Mouse (Mus musculus): Measurements from ENCODE around the gene Scarb1.

Gene Scarb1

GRCm38 (mm10) chr5:125235398-125235797, 105.5 kb downstream of the Scarb1 start:
- peak; percentile 7 for DNase-seq (ENCODE audit: low read depth)

- no peak for DNase-seq (ENCODE audit: low read depth)
Observed at GRCm38 (mm10) chr5:125234399-125234798, 106.5 kb downstream of the Scarb1 start.

DNA sequence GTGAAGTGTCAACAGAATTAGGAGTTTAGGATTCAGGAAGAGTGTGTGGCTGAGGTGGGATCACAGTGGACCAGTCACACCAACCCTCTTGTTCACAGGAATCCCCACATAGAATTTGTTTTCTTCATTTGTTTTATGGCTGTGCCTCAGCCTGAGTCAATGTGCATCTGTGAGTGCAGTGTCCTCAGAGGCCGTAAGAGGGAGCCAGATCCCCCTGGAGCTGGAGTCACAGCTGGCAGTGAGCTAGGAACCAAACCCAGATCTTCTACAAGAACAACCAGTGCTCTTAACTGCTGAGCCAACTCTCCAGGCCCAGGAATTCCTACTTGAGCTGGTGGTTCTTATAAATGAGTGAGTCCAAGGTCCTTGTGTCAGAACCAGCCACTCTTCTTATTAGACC, 107.4 kb downstream of the Scarb1 start:
- no peak for DNase-seq (ENCODE audit: low read depth)

DNA sequence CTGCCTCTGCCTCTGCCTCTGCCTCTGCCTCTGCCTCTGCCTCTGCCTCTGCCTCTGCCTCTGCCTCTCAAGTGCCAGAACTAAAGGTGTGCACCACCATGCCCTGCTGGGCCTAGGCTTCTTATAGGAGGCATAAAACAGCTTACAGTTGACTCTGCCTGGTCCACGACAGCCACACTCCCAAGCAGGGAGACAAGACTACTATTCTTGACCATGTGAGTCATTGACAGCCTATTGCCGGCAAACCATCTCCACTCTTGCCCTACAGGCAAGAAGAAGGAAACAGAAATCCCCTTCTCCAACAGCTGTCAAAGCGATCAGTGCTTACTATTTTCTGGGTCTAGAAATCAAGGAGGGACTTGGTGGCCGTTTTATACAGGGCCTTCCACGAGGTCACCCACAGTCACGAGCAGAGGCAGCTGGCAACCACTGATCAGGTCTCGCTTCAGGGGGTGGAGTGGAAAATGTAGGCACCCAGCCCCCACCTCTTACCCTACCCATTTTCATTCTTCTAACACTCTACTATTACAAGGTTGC, 108.4 kb downstream of the Scarb1 start:
- DNase-seq (ENCODE audit: low read depth) = no peak

DNA sequence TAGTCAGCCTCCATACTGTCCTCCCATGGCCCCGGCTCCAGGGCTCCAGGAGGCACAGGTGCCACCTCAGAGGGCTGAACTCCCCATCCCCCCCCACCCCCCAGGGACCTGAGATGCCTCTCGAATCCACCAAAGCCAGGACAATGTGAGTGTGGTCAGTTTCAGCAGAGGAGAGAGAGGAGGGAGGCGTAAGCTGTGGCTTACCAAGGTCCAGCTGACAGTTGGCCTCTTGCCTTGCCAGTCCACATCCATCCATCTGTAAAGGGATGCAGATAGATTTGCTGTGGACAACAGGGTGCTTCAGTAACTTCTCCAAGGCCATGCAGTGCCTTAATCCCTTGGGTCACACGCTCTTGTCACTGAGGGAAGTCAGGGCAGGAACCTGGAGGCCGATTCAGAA, 110.4 kb downstream of the Scarb1 start:
- no peak for DNase-seq (ENCODE audit: low read depth)

GRCm38 (mm10) chr5:125229097-125229496, 111.8 kb downstream of the Scarb1 start:
- DNase-seq (ENCODE audit: low read depth) = no peak

DNA sequence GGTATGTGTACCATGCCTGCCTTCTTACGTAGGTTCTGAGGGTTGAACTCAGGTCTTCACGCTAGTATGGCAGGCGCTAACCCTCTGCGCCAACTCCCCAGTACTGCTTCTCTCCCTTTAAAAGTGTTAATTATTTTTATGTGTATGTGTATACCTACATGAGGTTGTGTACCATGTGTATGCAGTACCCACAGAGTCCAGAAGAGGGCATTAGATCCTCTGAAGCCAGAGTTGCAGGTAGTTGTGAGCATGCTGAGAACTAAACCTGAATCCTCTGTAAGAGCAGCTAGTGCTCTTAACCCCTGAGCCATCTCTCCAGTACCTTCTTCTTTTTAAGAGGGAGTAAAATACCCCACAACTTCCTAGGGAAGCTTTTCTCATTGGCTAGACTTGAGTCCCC, 113.2 kb downstream of the Scarb1 start:
- DNase-seq (ENCODE audit: low read depth) = no peak

All from c-Kit-positive CD71-positive TER-119-negative erythroid progenitor cells, embryonic 14.5 days (primary cell).